Mouse (Mus musculus): Measurements from ENCODE around the gene Gm28035.

DNA sequence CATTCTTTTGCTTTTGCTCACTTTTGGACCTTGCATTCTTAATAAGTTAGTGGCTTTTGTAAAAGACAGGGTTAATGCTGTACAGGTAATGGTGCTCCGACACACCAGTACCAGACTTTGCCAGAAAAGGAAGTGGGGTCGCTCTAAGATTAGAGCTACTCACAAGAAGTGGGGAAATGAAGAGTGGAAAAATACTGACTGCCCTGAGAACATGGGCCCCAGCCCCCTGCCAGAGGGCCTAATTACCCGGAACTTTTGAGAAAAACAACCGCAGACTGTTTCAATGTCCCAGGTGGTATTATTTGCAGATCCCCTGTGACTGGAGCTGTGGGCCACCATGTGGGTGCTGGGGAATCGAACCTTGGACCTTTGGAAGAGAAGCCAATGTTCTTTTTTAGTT lies 4.8 kb upstream of the Gm28035 start:
- TF ChIP-seq CTCF (conservative IDR thresholded peaks at IDR 0.05; ENCODE audit: insufficient read depth, insufficient read length, low read depth, low read length): no peak
- TF ChIP-seq POLR2A (IDR thresholded peaks at IDR 0.05; ENCODE audit: low read depth, low read length): no peak
